Mouse (Mus musculus) heart, embryonic 14.5 days (tissue): ENCODE results near the gene 1700013G24Rik. TPM values are rescaled to one million over a fixed set of nuclear protein-coding genes. Genes with fewer than 3 reads are reported as not detected.

ENCODE experiments used
- ATAC-seq: fragments of 200-750 bp; cut with Nextera tagmentation; 2 replicates; pipeline ENCODE4 v1.8.0; 2017; ENCODE audit warnings: low read depth, moderate TSS enrichment; ENCODE audit not compliant: insufficient number of reproducible peaks, insufficient read depth, low FRiP score
- H3K27ac ChIP-seq, 2 experiments: fragments of 200-500 bp in 1 of 2; fragments of 300-500 bp in 1 of 2; sonication (generic) in 1 of 2; replicated peaks in 1 of 2; 2 replicates each; pipeline ENCODE4 v1.5.1; 2012 to 2014; ENCODE audit warnings: low read depth in 2 of 2, low read length in 2 of 2, control low read depth in 1 of 2, mild to moderate bottlenecking in 1 of 2, mixed read lengths in 1 of 2; ENCODE audit not compliant: control insufficient read depth in 1 of 2, insufficient read depth in 1 of 2
- H3K27me3 ChIP-seq: fragments of 300-500 bp; sonication (generic); 2 replicates; pipeline ENCODE4 v1.6.1; 2014; ENCODE audit warnings: mild to moderate bottlenecking, low read length, control low read depth; ENCODE audit not compliant: control insufficient read depth, insufficient read depth
- H3K36me3 ChIP-seq: fragments of 300-500 bp; sonication (generic); 2 replicates; pipeline ENCODE4 v1.6.1; 2014; ENCODE audit warnings: mild to moderate bottlenecking, control low read depth, low read length, mixed read lengths; ENCODE audit not compliant: control insufficient read depth, insufficient read depth
- H3K4me1 ChIP-seq, 2 experiments: fragments of 200-500 bp in 1 of 2; fragments of 300-500 bp in 1 of 2; sonication (generic) in 1 of 2; 2 replicates each; pipeline ENCODE4 v1.6.1; 2012 to 2014; ENCODE audit warnings: low read length in 2 of 2, control low read depth in 1 of 2, mixed read lengths in 1 of 2; ENCODE audit not compliant: control insufficient read depth in 2 of 2, insufficient read depth in 2 of 2
- H3K4me2 ChIP-seq: fragments of 300-500 bp; sonication (generic); 2 replicates; pipeline ENCODE4 v1.6.1; 2014; ENCODE audit warnings: mild to moderate bottlenecking, low read length
- H3K4me3 ChIP-seq, 2 experiments: fragments of 200-500 bp in 1 of 2; fragments of 300-500 bp in 1 of 2; sonication (generic) in 1 of 2; 2 replicates each; pipeline ENCODE4 v1.5.1; 2012 to 2014; ENCODE audit warnings: low read length in 2 of 2, mild to moderate bottlenecking in 2 of 2, control low read depth in 1 of 2, low read depth in 1 of 2, moderate library complexity in 1 of 2; ENCODE audit not compliant: control insufficient read depth in 1 of 2, insufficient read depth in 1 of 2
- H3K9ac ChIP-seq: fragments of 300-500 bp; sonication (generic); 2 replicates; pipeline ENCODE4 v1.6.1; 2014; ENCODE audit warnings: mild to moderate bottlenecking, low read length
- H3K9me3 ChIP-seq: fragments of 300-500 bp; sonication (generic); 2 replicates; pipeline ENCODE4 v1.6.1; 2016; ENCODE audit warnings: low read length, control low read depth; ENCODE audit not compliant: control insufficient read depth
- WGBS: fragments of 180-500 bp; shearing (Covaris S2); extraction: QIAGEN DNeasy Blood & Tissue Kit; methylation state at CpG from one replicate; pipeline ENCODE4 v1.1.7; 2014; 5-methylcytosine and 5-hydroxymethylcytosine counted together
- polyA plus RNA-seq: library from polyadenylated mRNA; unstranded; fragments of >200 nt; fragmentation: Nextera tagmentation; extraction: Ambion mirVana; gene quantifications from 2 replicates; pipeline ENCODE4 v1.2.1, GENCODE M21; 2014

Gene 1700013G24Rik
- polyA plus RNA-seq, 1 experiment from 2014 or later: not detected

- Histone ChIP-seq H3K4me3 (no peak overlapping the region), H3K4me2 (no peak overlapping the region), H3K27ac (no peak overlapping the region), H3K9me3 (0 out of 2 replicates have a peak, but pooled peaks cover 2% of the 10 kb centered on the region), H3K9ac (no peak overlapping the region), H3K27me3 (no peaks in the 10 kb centered on the region), H3K4me1 (peaks cover 9 to 15% of the 10 kb centered on the region in 2 experiments; a peak in 3 of 4 replicates), H3K36me3 (no peaks in the 10 kb centered on the region)
- no peak for ATAC-seq
- WGBS: 19% methylated on average over 4 of the region's 4 CpGs
These were observed 4.2 kb downstream of the 1700013G24Rik start for GRCm38 (mm10) chr4:137457292-137457691.

GRCm38 (mm10) chr4:137458310-137458709, 5.2 kb downstream of the 1700013G24Rik start:
- ATAC-seq: no peak
- Histone ChIP-seq H3K27ac (no peak overlapping the region), H3K9ac (no peak overlapping the region), H3K4me3 (no peak overlapping the region), H3K9me3 (0 out of 2 replicates have a peak, but pooled peaks cover 2% of the 10 kb centered on the region), H3K4me1 (peaks cover 8 to 15% of the 10 kb centered on the region in 2 experiments; a peak in 3 of 4 replicates), H3K4me2 (no peak overlapping the region), H3K36me3 (no peaks in the 10 kb centered on the region), H3K27me3 (no peaks in the 10 kb centered on the region)
- 87% methylated on average over 9 of the region's 9 CpGs for WGBS

- Histone ChIP-seq H3K4me1 (peaks cover 6 to 15% of the 10 kb centered on the region in 2 experiments; a peak in 3 of 4 replicates), H3K9ac (no peak overlapping the region), H3K27me3 (no peaks in the 10 kb centered on the region), H3K4me2 (no peak overlapping the region), H3K9me3 (0 out of 2 replicates have a peak, but pooled peaks cover 2% of the 10 kb centered on the region), H3K36me3 (no peaks in the 10 kb centered on the region), H3K27ac (no peak overlapping the region), H3K4me3 (no peak overlapping the region)
- 53% methylated on average over 5 of the region's 5 CpGs for WGBS
- no peak for ATAC-seq
These were observed 5.8 kb downstream of the 1700013G24Rik start for GRCm38 (mm10) chr4:137458861-137459260.

GRCm38 (mm10) chr4:137460676-137461075, 7.6 kb downstream of the 1700013G24Rik start:
- no peak overlapping the region for H3K4me3 ChIP-seq
- no peak overlapping the region for H3K9ac ChIP-seq
- H3K27ac ChIP-seq: peak overlapping the region; percentile 33 to 59; a peak in 3 of 4 replicates
- H3K4me2 ChIP-seq: no peak overlapping the region
- peaks cover 20 to 23% of the 10 kb centered on the region in 2 experiments for H3K4me1 ChIP-seq
- H3K36me3 ChIP-seq: no peaks in the 10 kb centered on the region
- H3K27me3 ChIP-seq: no peaks in the 10 kb centered on the region
- 0 out of 2 replicates have a peak, but pooled peaks cover 2% of the 10 kb centered on the region for H3K9me3 ChIP-seq
- ATAC-seq: no peak
- WGBS: 70% methylated on average over 14 of the region's 14 CpGs

GRCm38 (mm10) chr4:137461217-137461616, 8.1 kb downstream of the 1700013G24Rik start:
- 71% methylated on average over 4 of the region's 4 CpGs for WGBS
- H3K36me3 ChIP-seq: no peaks in the 10 kb centered on the region
- H3K27me3 ChIP-seq: no peaks in the 10 kb centered on the region
- no peak overlapping the region for H3K4me2 ChIP-seq
- 0 out of 2 replicates have a peak, but pooled peaks cover 2% of the 10 kb centered on the region for H3K9me3 ChIP-seq
- peaks cover 20 to 23% of the 10 kb centered on the region in 2 experiments for H3K4me1 ChIP-seq
- no peak overlapping the region for H3K9ac ChIP-seq
- peak overlapping the region; percentile 40 to 59 for H3K27ac ChIP-seq
- no peak overlapping the region for H3K4me3 ChIP-seq
- no peak for ATAC-seq

- 61% methylated on average over 16 of the region's 16 CpGs for WGBS
- no peaks in the 10 kb centered on the region for H3K36me3 ChIP-seq
- H3K4me3 ChIP-seq: no peak overlapping the region
- H3K4me2 ChIP-seq: no peak overlapping the region
- peaks cover 24 to 25% of the 10 kb centered on the region in 2 experiments for H3K4me1 ChIP-seq
- no peaks in the 10 kb centered on the region for H3K27me3 ChIP-seq
- H3K27ac ChIP-seq: no peak overlapping the region; a peak in 1 of 4 replicates
- H3K9ac ChIP-seq: no peak overlapping the region
- ATAC-seq: no peak
- H3K9me3 ChIP-seq: 0 out of 2 replicates have a peak, but pooled peaks cover 2% of the 10 kb centered on the region
These were observed 9.1 kb downstream of the 1700013G24Rik start for GRCm38 (mm10) chr4:137461981-137462690.

- H3K36me3 ChIP-seq: no peaks in the 10 kb centered on the region
- no peak overlapping the region for H3K4me3 ChIP-seq
- H3K4me1 ChIP-seq: peaks cover 30 to 38% of the 10 kb centered on the region in 2 experiments
- 0 out of 2 replicates have a peak overlapping the region, but pooled peaks have one; percentile 3 for H3K9ac ChIP-seq
- no peaks in the 10 kb centered on the region for H3K9me3 ChIP-seq
- no peak for ATAC-seq
- peak overlapping the region; percentile 75 to 82 for H3K27ac ChIP-seq
- 56% methylated on average over 13 of the region's 13 CpGs for WGBS
- H3K4me2 ChIP-seq: no peak overlapping the region
- H3K27me3 ChIP-seq: no peaks in the 10 kb centered on the region
These were observed 12.2 kb downstream of the 1700013G24Rik start for GRCm38 (mm10) chr4:137465125-137465787.
